8 mouse cellular contexts compared by ENCODE assay signal in genomic region chr2:121449545-121450011, GRCm38 (mm10). TPM values are rescaled to one million over a fixed set of nuclear protein-coding genes. Genes with fewer than 3 reads are reported as not detected.
A peak's percentile ranks its signal among the peaks of the same experiment; 100 is the strongest.
DNase-seq lines count a peak whose midpoint lies in the region; ATAC-seq lines count a peak whose summit lies in the region.

No protein-coding gene starts in this region.

- under 1% methylated on average over 52 of the region's 54 CpGs for WGBS in hindbrain, embryonic 13.5 days

- DNase-seq in adrenal gland, adult 8-10 months: peak; percentile 33
- no peak for DNase-seq in adrenal gland, postnatal 4 days (ENCODE audit: low spot score in 2 of 2)
- peak; percentile 45 for DNase-seq in lung, postnatal 10 days
- no peak for DNase-seq in B cell, adult 2 months
- no peak for DNase-seq in right cerebral cortex, adult 2 months (ENCODE audit: low spot score in 2 of 2)

- H3K4me1 ChIP-seq in megakaryocyte, embryonic 14.5 days: peaks cover 64% of the 10 kb centered on the region
- peaks cover 28% of the 10 kb centered on the region for H3K4me1 ChIP-seq in hindbrain, embryonic 13.5 days (replicated peaks)

- no peaks in the 10 kb centered on the region for H3K27me3 ChIP-seq in megakaryocyte, embryonic 14.5 days (replicated peaks)
- H3K27me3 ChIP-seq in hindbrain, embryonic 13.5 days: no peaks in the 10 kb centered on the region

- H3K27ac ChIP-seq in hindbrain, embryonic 13.5 days: peak overlapping the region; percentile 98

- H3K36me3 ChIP-seq in megakaryocyte, embryonic 14.5 days (replicated peaks; ENCODE audit: low read length): peaks cover 39% of the 10 kb centered on the region
- peaks cover 31% of the 10 kb centered on the region for H3K36me3 ChIP-seq in hindbrain, embryonic 13.5 days

- H3K4me3 ChIP-seq in megakaryocyte, embryonic 14.5 days (replicated peaks): peak overlapping the region; percentile 95
- peak overlapping the region; percentile 93 for H3K4me3 ChIP-seq in hindbrain, embryonic 13.5 days

- ATAC-seq in megakaryocyte, adult 5-6 weeks (ENCODE audit: poor library complexity, severe bottlenecking): no peak
- peak; percentile 80 for ATAC-seq in hindbrain, embryonic 13.5 days (ENCODE audit: low FRiP score)

- H3K9me3 ChIP-seq in megakaryocyte, embryonic 14.5 days: no peaks in the 10 kb centered on the region
- no peaks in the 10 kb centered on the region for H3K9me3 ChIP-seq in hindbrain, embryonic 13.5 days

- peak overlapping the region; percentile 84 for H3K4me2 ChIP-seq in hindbrain, embryonic 13.5 days

- H3K9ac ChIP-seq in hindbrain, embryonic 13.5 days: peak overlapping the region; percentile 95

RNA-seq across cellular contexts. Expression of gene Serf2, which starts 0.6 kb away (rescaled TPM):
- 100 to 1,000 TPM; 249 to 360 (median 257) TPM for total RNA-seq in adrenal gland, adult 8-10 months (2022)
- 100 to 1,000 TPM; 285 to 301 TPM for total RNA-seq in adrenal gland, postnatal 4 days (2021)
- polyA plus RNA-seq in megakaryocyte, embryonic 14.5 days (2012; ENCODE audit: insufficient read depth, low replicate concordance): 78.6 and 558 TPM in 2 replicates
- 390 and 393 TPM in 2 replicates for total RNA-seq in megakaryocyte, adult 5-6 weeks (2015)
- total RNA-seq in megakaryocyte, adult 5-6 weeks (2017): 216 and 267 TPM in 2 replicates
- polyA plus RNA-seq in hindbrain, embryonic 13.5 days (2015; fragmentation: Nextera tagmentation; extraction: Ambion mirVana): 391 and 404 TPM in 2 replicates

RNA-seq across cellular contexts. Expression of gene Hypk, which starts 3.5 kb away (rescaled TPM):
- total RNA-seq in adrenal gland, adult 8-10 months (2022): 10 to 100 TPM; 14.2 to 53.3 (median 35.7) TPM
- 10 to 100 TPM; 35.6 to 40.2 TPM for total RNA-seq in adrenal gland, postnatal 4 days (2021)
- 12.9 and 128 TPM in 2 replicates for polyA plus RNA-seq in megakaryocyte, embryonic 14.5 days (2012; ENCODE audit: insufficient read depth, low replicate concordance)
- total RNA-seq in megakaryocyte, adult 5-6 weeks (2015): 68.9 and 78.0 TPM in 2 replicates
- 58.5 and 73.2 TPM in 2 replicates for total RNA-seq in megakaryocyte, adult 5-6 weeks (2017)
- 111 and 119 TPM in 2 replicates for polyA plus RNA-seq in hindbrain, embryonic 13.5 days (2015; fragmentation: Nextera tagmentation; extraction: Ambion mirVana)

RNA-seq across cellular contexts. Expression of gene Ell3, which starts 5.5 kb away (rescaled TPM):
- under 1 TPM in 3 of 4 experiments, not detected in 1; 0.24 to 0.74 (median 0.62) TPM for total RNA-seq in adrenal gland, adult 8-10 months (2022)
- 1 to 10 TPM; 1.3 to 2.0 TPM for total RNA-seq in adrenal gland, postnatal 4 days (2021)
- not detected in 2 replicates for polyA plus RNA-seq in megakaryocyte, embryonic 14.5 days (2012; ENCODE audit: insufficient read depth, low replicate concordance)
- total RNA-seq in megakaryocyte, adult 5-6 weeks (2015): not detected in 2 replicates
- total RNA-seq in megakaryocyte, adult 5-6 weeks (2017): not detected in 2 replicates
- polyA plus RNA-seq in hindbrain, embryonic 13.5 days (2015; fragmentation: Nextera tagmentation; extraction: Ambion mirVana): 2.5 and 2.8 TPM in 2 replicates

RNA-seq across cellular contexts. Expression of gene Serinc4, which starts 7.0 kb away (rescaled TPM):
- total RNA-seq in adrenal gland, adult 8-10 months (2022): under 1 TPM; 0.20 to 0.75 (median 0.28) TPM
- 1 to 10 TPM in 1 of 2 experiments, under 1 TPM in 1; 0.54 to 1.0 TPM for total RNA-seq in adrenal gland, postnatal 4 days (2021)
- polyA plus RNA-seq in megakaryocyte, embryonic 14.5 days (2012; ENCODE audit: insufficient read depth, low replicate concordance): 0.30 TPM in 1 of 2 replicates, not detected in the other
- not detected in 2 replicates for total RNA-seq in megakaryocyte, adult 5-6 weeks (2015)
- 0.22 TPM in 1 of 2 replicates, not detected in the other for total RNA-seq in megakaryocyte, adult 5-6 weeks (2017)
- polyA plus RNA-seq in hindbrain, embryonic 13.5 days (2015; fragmentation: Nextera tagmentation; extraction: Ambion mirVana): 1.3 TPM in 2 replicates

RNA-seq across cellular contexts. Expression of gene Mfap1b, which starts 24.3 kb away (rescaled TPM):
- total RNA-seq in adrenal gland, adult 8-10 months (2022): 10 to 100 TPM; 38.2 to 44.8 (median 40.2) TPM
- 10 to 100 TPM; 28.5 to 31.8 TPM for total RNA-seq in adrenal gland, postnatal 4 days (2021)
- polyA plus RNA-seq in megakaryocyte, embryonic 14.5 days (2012; ENCODE audit: insufficient read depth, low replicate concordance): 2.3 TPM in 1 of 2 replicates, not detected in the other
- total RNA-seq in megakaryocyte, adult 5-6 weeks (2015): 39.0 and 40.4 TPM in 2 replicates
- 42.2 and 48.4 TPM in 2 replicates for total RNA-seq in megakaryocyte, adult 5-6 weeks (2017)
- polyA plus RNA-seq in hindbrain, embryonic 13.5 days (2015; fragmentation: Nextera tagmentation; extraction: Ambion mirVana): 79.2 and 79.7 TPM in 2 replicates

Comparison
In these comparisons a context has a peak if more than half of its experiments do, and no peak if none do; other contexts are left out.
1. DNase-seq: peak in adrenal gland, adult 8-10 months (single experiment) and lung, postnatal 10 days (single experiment); none in adrenal gland, postnatal 4 days (0 of 2), B cell, adult 2 months (0 of 2) and right cerebral cortex, adult 2 months (0 of 2).